7 mouse cellular contexts compared by ENCODE assay signal in genomic region chr9:106280386-106280785, GRCm38 (mm10). TPM values are rescaled to one million over a fixed set of nuclear protein-coding genes. Genes with fewer than 3 reads are reported as not detected.
DNase-seq lines count a peak whose midpoint lies in the region; ATAC-seq and TF ChIP-seq lines count a peak whose summit lies in the region.

No protein-coding gene starts in this region.

- TF ChIP-seq POLR2A in MEL (IDR thresholded peaks at IDR 0.05; ENCODE audit: control insufficient read depth in 1 of 2, insufficient read depth in 1 of 2, low read depth in 1 of 2, low read length in 2 of 2, poor library complexity in 1 of 2) = no peak; a peak in 1 of 4 replicates
- TF ChIP-seq POLR2A in bone marrow macrophage, adult 2 months (IDR thresholded peaks at IDR 0.05; ENCODE audit: borderline replicate concordance, low read depth, low read length) = no peak
- TF ChIP-seq POLR2A in embryonic fibroblast, embryonic 13.5 days (IDR thresholded peaks at IDR 0.05; ENCODE audit: low read depth, low read length) = no peak

- peak; percentile 59 for TF ChIP-seq RAD21 in MEL (IDR thresholded peaks at IDR 0.05; ENCODE audit: low read depth, low read length)

- TF ChIP-seq EP300 in MEL (IDR thresholded peaks at IDR 0.05; ENCODE audit: low read depth in 1 of 2, low read length in 2 of 2) = no peak
- no peak for TF ChIP-seq EP300 in lung, postnatal 0 days (IDR thresholded peaks at IDR 0.05)

- peaks cover 0 to 7% of the 10 kb centered on the region in 2 experiments; a peak in 2 of 4 replicates for H3K4me1 ChIP-seq in MEL (ENCODE audit: control insufficient read depth in 1 of 2, insufficient read depth in 2 of 2, low read length in 2 of 2)
- H3K4me1 ChIP-seq in bone marrow macrophage, adult 2 months (ENCODE audit: control insufficient read depth, insufficient read depth, low read length) = peaks cover 6% of the 10 kb centered on the region; the same call in 1 of the 2 replicates
- H3K4me1 ChIP-seq in embryonic fibroblast, embryonic 13.5 days (ENCODE audit: control insufficient read depth, insufficient read depth, low read length) = peaks cover 3% of the 10 kb centered on the region; the same call in 1 of the 2 replicates
- H3K4me1 ChIP-seq in heart, embryonic 13.5 days = peaks cover 17% of the 10 kb centered on the region
- peaks cover 18% of the 10 kb centered on the region for H3K4me1 ChIP-seq in kidney, embryonic 15.5 days
- H3K4me1 ChIP-seq in lung, postnatal 0 days (ENCODE audit: insufficient read depth, low read depth, low read length) = peaks cover 5% of the 10 kb centered on the region; the same call in 1 of the 2 replicates

- TF ChIP-seq CTCF in MEL (IDR thresholded peaks at IDR 0.05 in 2 of 3, conservative IDR thresholded peaks at IDR 0.05 in 1 of 3; ENCODE audit: control insufficient read depth in 1 of 3, insufficient read depth in 1 of 3, low read depth in 2 of 3, low read length in 3 of 3, poor library complexity in 1 of 3, severe bottlenecking in 1 of 3) = peak in 2 of 3 experiments; percentile 54 to 64; a peak in 5 of 6 replicates
- peak; percentile 96 for TF ChIP-seq CTCF in bone marrow macrophage, adult 2 months (IDR thresholded peaks at IDR 0.05; ENCODE audit: low read depth, low read length)
- no peak for TF ChIP-seq CTCF in embryonic fibroblast, embryonic 13.5 days (IDR thresholded peaks at IDR 0.05; ENCODE audit: borderline replicate concordance, insufficient read depth, low read length)
- TF ChIP-seq CTCF in lung, postnatal 0 days (IDR thresholded peaks at IDR 0.05) = peak; percentile 83

- H3K27ac ChIP-seq in MEL (ENCODE audit: control insufficient read depth, low read depth, low read length) = peak overlapping the region; percentile 61
- H3K27ac ChIP-seq in bone marrow macrophage, adult 2 months (ENCODE audit: insufficient read depth, low read depth, low read length) = peak overlapping the region; percentile 83
- H3K27ac ChIP-seq in embryonic fibroblast, embryonic 13.5 days (ENCODE audit: insufficient read depth, low read length) = peak overlapping the region; percentile 81
- peak overlapping the region; percentile 80 for H3K27ac ChIP-seq in heart, embryonic 13.5 days (replicated peaks)
- peak overlapping the region; percentile 88 for H3K27ac ChIP-seq in kidney, embryonic 15.5 days
- peak overlapping the region; percentile 94 for H3K27ac ChIP-seq in lung, postnatal 0 days (ENCODE audit: low read length)

- H3K27me3 ChIP-seq in MEL (ENCODE audit: control insufficient read depth in 1 of 2, insufficient read depth in 2 of 2, low read length in 2 of 2) = no peaks in the 10 kb centered on the region
- no peaks in the 10 kb centered on the region for H3K27me3 ChIP-seq in heart, embryonic 13.5 days (replicated peaks)
- H3K27me3 ChIP-seq in kidney, embryonic 15.5 days = no peaks in the 10 kb centered on the region
- H3K27me3 ChIP-seq in lung, postnatal 0 days (replicated peaks; ENCODE audit: insufficient read depth, low read length) = no peaks in the 10 kb centered on the region

- H3K9me3 ChIP-seq in MEL (replicated peaks; ENCODE audit: insufficient read depth, low read length) = no peaks in the 10 kb centered on the region
- H3K9me3 ChIP-seq in heart, embryonic 13.5 days = no peaks in the 10 kb centered on the region
- H3K9me3 ChIP-seq in kidney, embryonic 15.5 days (replicated peaks) = no peaks in the 10 kb centered on the region
- H3K9me3 ChIP-seq in lung, postnatal 0 days (ENCODE audit: low read length) = no peaks in the 10 kb centered on the region

- H3K79me2 ChIP-seq in MEL (ENCODE audit: control insufficient read depth, insufficient read depth, low read length, poor library complexity) = no peaks in the 10 kb centered on the region; the same call in 1 of the 2 replicates

- ATAC-seq in heart, embryonic 13.5 days (ENCODE audit: extremely low read depth, insufficient number of reproducible peaks, low FRiP score, low TSS enrichment) = no peak
- peak; percentile 57 for ATAC-seq in kidney, embryonic 15.5 days (replicated peaks; ENCODE audit: low FRiP score)
- peak; percentile 78 for ATAC-seq in lung, postnatal 0 days

- peak overlapping the region; percentile 79 for H3K4me2 ChIP-seq in heart, embryonic 13.5 days
- H3K4me2 ChIP-seq in kidney, embryonic 15.5 days = peak overlapping the region; percentile 89
- peak overlapping the region; percentile 76 for H3K4me2 ChIP-seq in lung, postnatal 0 days (replicated peaks; ENCODE audit: low read depth, low read length)

- WGBS in heart, embryonic 13.5 days = under 1% methylated on average over 14 of the region's 14 CpGs
- WGBS in kidney, embryonic 15.5 days = 0% methylated on average over 14 of the region's 14 CpGs
- 0% methylated on average over 14 of the region's 14 CpGs for WGBS in lung, postnatal 0 days

- DNase-seq in MEL (ENCODE audit: low read depth, low spot score) = peak; percentile 74
- DNase-seq in lung, postnatal 0 days (ENCODE audit: low spot score) = peak; percentile 93
- DNase-seq in ovary, postnatal 14 days (ENCODE audit: low spot score) = peak; percentile 47

- peaks cover 0 to 3% of the 10 kb centered on the region in 2 experiments; a peak in 2 of 4 replicates for H3K36me3 ChIP-seq in MEL (ENCODE audit: control insufficient read depth in 1 of 2, insufficient read depth in 2 of 2, low read length in 2 of 2)
- peaks cover 27% of the 10 kb centered on the region for H3K36me3 ChIP-seq in heart, embryonic 13.5 days
- H3K36me3 ChIP-seq in kidney, embryonic 15.5 days = peaks cover 24% of the 10 kb centered on the region
- no peaks in the 10 kb centered on the region for H3K36me3 ChIP-seq in lung, postnatal 0 days (ENCODE audit: insufficient read depth, low read length)

- H3K9ac ChIP-seq in MEL (ENCODE audit: control insufficient read depth, low read depth, low read length, poor library complexity, severe bottlenecking) = peak overlapping the region; percentile 82
- peak overlapping the region; percentile 85 for H3K9ac ChIP-seq in heart, embryonic 13.5 days
- H3K9ac ChIP-seq in kidney, embryonic 15.5 days = peak overlapping the region; percentile 67
- peak overlapping the region; percentile 43 for H3K9ac ChIP-seq in lung, postnatal 0 days (replicated peaks; ENCODE audit: low read depth)

- H3K4me3 ChIP-seq in MEL (ENCODE audit: control insufficient read depth in 1 of 2, insufficient read depth in 1 of 2, low read depth in 2 of 2, low read length in 2 of 2) = peak overlapping the region; percentile 53 to 77
- H3K4me3 ChIP-seq in bone marrow macrophage, adult 2 months (ENCODE audit: insufficient read depth, low read length) = peak overlapping the region; percentile 83
- H3K4me3 ChIP-seq in embryonic fibroblast, embryonic 13.5 days (ENCODE audit: insufficient read depth, low read length) = peak overlapping the region; percentile 74
- H3K4me3 ChIP-seq in heart, embryonic 13.5 days = peak overlapping the region; percentile 75
- peak overlapping the region; percentile 82 for H3K4me3 ChIP-seq in kidney, embryonic 15.5 days (replicated peaks)
- H3K4me3 ChIP-seq in lung, postnatal 0 days (ENCODE audit: low read depth, low read length) = peak overlapping the region; percentile 49

TF ChIP-seq in MEL, 35 proteins besides CTCF, POLR2A, EP300 and RAD21:
- 0 out of 2 replicates have a peak, but pooled peaks have one; percentile 9 for TF ChIP-seq POLR2AphosphoS2 (IDR thresholded peaks at IDR 0.05; ENCODE audit: low read length)
- peak; percentile 96 for TF ChIP-seq ZNF384 (IDR thresholded peaks at IDR 0.05; ENCODE audit: low read depth, low read length)
- TF ChIP-seq SMC3 (IDR thresholded peaks at IDR 0.05; ENCODE audit: low read depth, low read length) = peak; percentile 45
- no peak for TF ChIP-seq TCF12 (IDR thresholded peaks at IDR 0.05; ENCODE audit: low read depth, low read length)
- TF ChIP-seq SIN3A (IDR thresholded peaks at IDR 0.05; ENCODE audit: low read length) = peak; percentile 50; the same call in 1 of the 2 replicates
- TF ChIP-seq MXI1 (IDR thresholded peaks at IDR 0.05; ENCODE audit: low read depth, low read length) = peak; percentile 31; the same call in 1 of the 2 replicates
- TF ChIP-seq MAX (IDR thresholded peaks at IDR 0.05; ENCODE audit: low read length) = no peak
TF ChIP-seq in MEL: peak in this region for 5.

RNA-seq across cellular contexts. Expression of gene Poc1a, which starts 0.5 kb away (rescaled TPM):
- total RNA-seq in MEL (2012; rRNA removed) = 33.8 and 37.6 TPM in 2 replicates
- 10 to 100 TPM in 1 of 2 experiments, not detected in 1; 41.3 TPM for polyA plus RNA-seq in MEL (2012; ENCODE audit: insufficient read depth in 1 of 2, insufficient read length in 2 of 2, low read depth in 1 of 2, low replicate concordance in 2 of 2, missing spikeins in 1 of 2)
- polyA plus RNA-seq in bone marrow macrophage, adult 2 months (2012; ENCODE audit: insufficient read depth, insufficient read length, missing spikeins) = 8.3 and 13.7 TPM in 2 replicates
- polyA plus RNA-seq in embryonic fibroblast, embryonic 13.5 days (2011; ENCODE audit: insufficient read length, low read depth, missing spikeins) = 9.4 and 12.0 TPM in 2 replicates
- polyA plus RNA-seq in heart, embryonic 13.5 days (2015; fragmentation: Nextera tagmentation; extraction: Ambion mirVana) = 26.4 and 29.9 TPM in 2 replicates
- polyA plus RNA-seq in kidney, embryonic 15.5 days (2015; fragmentation: Nextera tagmentation; extraction: Ambion mirVana) = 24.5 and 28.0 TPM in 2 replicates
- 9.7 and 9.9 TPM in 2 replicates for polyA plus RNA-seq in lung, postnatal 0 days (2015; fragmentation: Nextera tagmentation; extraction: Ambion mirVana)

RNA-seq across cellular contexts. Expression of gene Alas1, which starts 31.9 kb away (rescaled TPM):
- 14.4 and 19.8 TPM in 2 replicates for total RNA-seq in MEL (2012; rRNA removed)
- polyA plus RNA-seq in MEL (2012; ENCODE audit: insufficient read depth in 1 of 2, insufficient read length in 2 of 2, low read depth in 1 of 2, low replicate concordance in 2 of 2, missing spikeins in 1 of 2) = 10 to 100 TPM in 1 of 2 experiments, not detected in 1; 15.3 TPM
- 67.2 and 70.5 TPM in 2 replicates for polyA plus RNA-seq in bone marrow macrophage, adult 2 months (2012; ENCODE audit: insufficient read depth, insufficient read length, missing spikeins)
- 54.2 and 54.7 TPM in 2 replicates for polyA plus RNA-seq in embryonic fibroblast, embryonic 13.5 days (2011; ENCODE audit: insufficient read length, low read depth, missing spikeins)
- polyA plus RNA-seq in heart, embryonic 13.5 days (2015; fragmentation: Nextera tagmentation; extraction: Ambion mirVana) = 131 and 145 TPM in 2 replicates
- 104 and 121 TPM in 2 replicates for polyA plus RNA-seq in kidney, embryonic 15.5 days (2015; fragmentation: Nextera tagmentation; extraction: Ambion mirVana)
- polyA plus RNA-seq in lung, postnatal 0 days (2015; fragmentation: Nextera tagmentation; extraction: Ambion mirVana) = 292 and 310 TPM in 2 replicates

RNA-seq across cellular contexts. Expression of gene Tlr9, which starts 58.0 kb away (rescaled TPM):
- not detected in 2 replicates for total RNA-seq in MEL (2012; rRNA removed)
- not detected for polyA plus RNA-seq in MEL (2012; ENCODE audit: insufficient read depth in 1 of 2, insufficient read length in 2 of 2, low read depth in 1 of 2, low replicate concordance in 2 of 2, missing spikeins in 1 of 2)
- polyA plus RNA-seq in bone marrow macrophage, adult 2 months (2012; ENCODE audit: insufficient read depth, insufficient read length, missing spikeins) = 41.6 and 61.6 TPM in 2 replicates
- polyA plus RNA-seq in embryonic fibroblast, embryonic 13.5 days (2011; ENCODE audit: insufficient read length, low read depth, missing spikeins) = not detected in 2 replicates
- not detected in 2 replicates for polyA plus RNA-seq in heart, embryonic 13.5 days (2015; fragmentation: Nextera tagmentation; extraction: Ambion mirVana)
- 0.09 TPM in 1 of 2 replicates, not detected in the other for polyA plus RNA-seq in kidney, embryonic 15.5 days (2015; fragmentation: Nextera tagmentation; extraction: Ambion mirVana)
- polyA plus RNA-seq in lung, postnatal 0 days (2015; fragmentation: Nextera tagmentation; extraction: Ambion mirVana) = 0.12 and 0.15 TPM in 2 replicates

Comparison
In these comparisons a context has a peak if more than half of its experiments do, and no peak if none do; other contexts are left out.
1. RNA of gene Tlr9, which starts 58.0 kb away (polyA plus RNA-seq): 41.6 to 61.6 TPM in bone marrow macrophage, adult 2 months; 0.12 to 0.15 TPM in lung, postnatal 0 days, not detected in embryonic fibroblast, embryonic 13.5 days, 0.09 TPM in kidney, embryonic 15.5 days, not detected in MEL and not detected in heart, embryonic 13.5 days; every median in the first group is over 10 times any median in the second.
2. Peak in every context shown above with its lines, with median percentiles within 50 percentile points of each other: DNase-seq, H3K27ac ChIP-seq, H3K4me3 ChIP-seq, H3K9ac ChIP-seq and H3K4me2 ChIP-seq.